In genomic region chr3:86870952-86871351, GRCm38 (mm10) we compare ENCODE assay signal across 22 mouse cellular contexts. TPM values are rescaled to one million over a fixed set of nuclear protein-coding genes. Genes with fewer than 3 reads are reported as not detected.
DNase-seq lines count a peak whose midpoint lies in the region; ATAC-seq lines count a peak whose summit lies in the region.
"Had no signal": no experiment of that assay in that cellular context is flagged by ENCODE, and none has a peak within 500 bp of the region (broad histone marks: within the 10 kb centered on the region; RNA-seq: fewer than 3 reads in every experiment).

No protein-coding gene starts in this region.

- no peaks in the 10 kb centered on the region for H3K9me3 ChIP-seq in hindbrain, embryonic 13.5 days
- no peaks in the 10 kb centered on the region for H3K9me3 ChIP-seq in hindbrain, embryonic 12.5 days (replicated peaks)
- H3K9me3 ChIP-seq: heart, embryonic 13.5 days; intestine, embryonic 15.5 days; kidney, embryonic 15.5 days; stomach, embryonic 15.5 days had no signal

- no peaks in the 10 kb centered on the region for H3K36me3 ChIP-seq in hindbrain, embryonic 13.5 days
- H3K36me3 ChIP-seq in hindbrain, embryonic 12.5 days, result no peaks in the 10 kb centered on the region
- H3K36me3 ChIP-seq: heart, embryonic 13.5 days; intestine, embryonic 15.5 days; kidney, embryonic 15.5 days; stomach, embryonic 15.5 days had no signal

- ATAC-seq in hindbrain, embryonic 13.5 days (ENCODE audit: low FRiP score), result no peak
- no peak for ATAC-seq in hindbrain, embryonic 12.5 days (ENCODE audit: low FRiP score)
- peak; percentile 96 for ATAC-seq in activated CD4-positive, CD25-positive, alpha-beta regulatory T cell, adult 4 months
- ATAC-seq: intestine, embryonic 15.5 days; liver, postnatal 0 days; Patski had no signal

- WGBS in hindbrain, embryonic 13.5 days, result 68% methylated on average over 6 of the region's 6 CpGs
- 69% methylated on average over 6 of the region's 6 CpGs for WGBS in hindbrain, embryonic 12.5 days

- no peak overlapping the region for H3K4me3 ChIP-seq in hindbrain, embryonic 13.5 days
- H3K4me3 ChIP-seq in hindbrain, embryonic 12.5 days, result no peak overlapping the region
- H3K4me3 ChIP-seq: heart, embryonic 13.5 days; intestine, embryonic 15.5 days; kidney, embryonic 15.5 days; stomach, embryonic 15.5 days had no signal

- no peak overlapping the region for H3K4me2 ChIP-seq in hindbrain, embryonic 13.5 days
- no peak overlapping the region for H3K4me2 ChIP-seq in hindbrain, embryonic 12.5 days (replicated peaks)
- H3K4me2 ChIP-seq: heart, embryonic 13.5 days; intestine, embryonic 15.5 days; kidney, embryonic 15.5 days; stomach, embryonic 15.5 days had no signal

- no peak overlapping the region for H3K9ac ChIP-seq in hindbrain, embryonic 13.5 days
- no peak overlapping the region for H3K9ac ChIP-seq in hindbrain, embryonic 12.5 days
- H3K9ac ChIP-seq: heart, embryonic 13.5 days; intestine, embryonic 15.5 days; kidney, embryonic 15.5 days; liver, postnatal 0 days; stomach, embryonic 15.5 days had no signal

- DNase-seq in CD4-positive, CD25-positive, alpha-beta regulatory T cell, adult 2 months (ENCODE audit: low read depth, low spot score), result peak; percentile 79
- peak; percentile 89 for DNase-seq in induced T-regulatory cell, adult 2 months (ENCODE audit: low read depth)
- no peak for DNase-seq in frontal cortex, postnatal 25 days (ENCODE audit: low spot score in 2 of 2)
- DNase-seq in left cerebral cortex, postnatal 4 days, result no peak
- DNase-seq: adrenal gland, postnatal 25 days; B cell, adult 2 months; cerebellum, adult 11 months; heart, postnatal 36 days; liver; liver, postnatal 0 days; lung, postnatal 14 days; midbrain, embryonic 14.5 days; retina, postnatal 1 day; thymus, adult 2 months had no signal

- H3K27ac ChIP-seq in hindbrain, embryonic 13.5 days, result 0 out of 2 replicates have a peak overlapping the region, but pooled peaks have one; percentile 13
- no peak overlapping the region for H3K27ac ChIP-seq in hindbrain, embryonic 12.5 days
- H3K27ac ChIP-seq: heart, embryonic 13.5 days; intestine, embryonic 15.5 days; kidney, embryonic 15.5 days; stomach, embryonic 15.5 days had no signal

- intact Hi-C loops in left cerebral cortex, postnatal 4 days (cut with DNase I), result no loop called here

- H3K4me1 ChIP-seq in hindbrain, embryonic 13.5 days (replicated peaks), result peaks cover 47% of the 10 kb centered on the region
- H3K4me1 ChIP-seq in hindbrain, embryonic 12.5 days, result peaks cover 13% of the 10 kb centered on the region; the same call in 1 of the 2 replicates
- H3K4me1 ChIP-seq: intestine, embryonic 15.5 days; kidney, embryonic 15.5 days; stomach, embryonic 15.5 days had no signal

- H3K27me3 ChIP-seq in hindbrain, embryonic 13.5 days, result no peaks in the 10 kb centered on the region
- H3K27me3 ChIP-seq in hindbrain, embryonic 12.5 days, result no peaks in the 10 kb centered on the region
- H3K27me3 ChIP-seq: heart, embryonic 13.5 days; intestine, embryonic 15.5 days; kidney, embryonic 15.5 days; Patski; stomach, embryonic 15.5 days had no signal

RNA-seq across cellular contexts. Expression of gene Dclk2, which starts 49.7 kb away (rescaled TPM):
- 82.5 and 82.9 TPM in 2 replicates for polyA plus RNA-seq in hindbrain, embryonic 13.5 days (2015; fragmentation: Nextera tagmentation; extraction: Ambion mirVana)
- polyA plus RNA-seq in hindbrain, embryonic 12.5 days (2016; fragmentation: Nextera tagmentation; extraction: Ambion mirVana), result 74.8 and 88.3 TPM in 2 replicates
- 1 to 10 TPM; 2.5 to 5.0 TPM for polyA plus RNA-seq in activated CD4-positive, CD25-positive, alpha-beta regulatory T cell, adult 4 months (2017; shearing (Covaris generic))
- 100 to 1,000 TPM; 159 to 160 TPM for total RNA-seq in left cerebral cortex, postnatal 4 days (2021)

Comparison
In these comparisons a context has a peak if more than half of its experiments do, and no peak if none do; other contexts are left out.
1. DNase-seq: peak in CD4-positive, CD25-positive, alpha-beta regulatory T cell, adult 2 months (single experiment) and induced T-regulatory cell, adult 2 months (single experiment); none in frontal cortex, postnatal 25 days (0 of 2) and left cerebral cortex, postnatal 4 days (single experiment).
2. RNA of gene Dclk2, which starts 49.7 kb away (polyA plus RNA-seq): 82.5 to 82.9 TPM in hindbrain, embryonic 13.5 days and 74.8 to 88.3 TPM in hindbrain, embryonic 12.5 days; 2.5 to 5.0 TPM in activated CD4-positive, CD25-positive, alpha-beta regulatory T cell, adult 4 months; every median in the first group is over 10 times any median in the second.